Mouse (Mus musculus) stomach, embryonic 16.5 days (tissue): ENCODE results near the gene Patj. TPM values are rescaled to one million over a fixed set of nuclear protein-coding genes. Genes with fewer than 3 reads are reported as not detected.

Experiments used
- ATAC-seq: fragments of 200-750 bp; cut with Nextera tagmentation; 2 replicates; pipeline ENCODE4 v1.8.0; 2017; ENCODE audit warnings: moderate number of reproducible peaks, moderate TSS enrichment; ENCODE audit not compliant: insufficient read depth, low FRiP score
- H3K27ac ChIP-seq: fragments of 300-500 bp; sonication (generic); 2 replicates; pipeline ENCODE4 v1.5.1; 2014; ENCODE audit warnings: low read length
- H3K27me3 ChIP-seq: fragments of 300-500 bp; sonication (generic); 2 replicates; pipeline ENCODE4 v1.6.1; 2014; ENCODE audit warnings: low read length, control low read depth, mixed read lengths; ENCODE audit not compliant: control insufficient read depth, insufficient read depth
- H3K36me3 ChIP-seq: fragments of 300-500 bp; sonication (generic); 2 replicates; pipeline ENCODE4 v1.6.1; 2014; ENCODE audit warnings: low read length; ENCODE audit not compliant: control insufficient read depth, insufficient read depth
- H3K4me1 ChIP-seq: fragments of 300-500 bp; sonication (generic); 2 replicates; pipeline ENCODE4 v1.6.1; 2014; ENCODE audit warnings: low read length, control low read depth, mixed read lengths; ENCODE audit not compliant: control insufficient read depth, insufficient read depth
- H3K4me2 ChIP-seq: fragments of 300-500 bp; sonication (generic); 2 replicates; pipeline ENCODE4 v1.6.1; 2014; ENCODE audit warnings: low read depth, low read length, mixed read lengths
- H3K4me3 ChIP-seq: fragments of 300-500 bp; sonication (generic); replicated peaks from 2 replicates; pipeline ENCODE4 v1.5.1; 2014; ENCODE audit warnings: mild to moderate bottlenecking, low read length
- H3K9ac ChIP-seq: fragments of 300-500 bp; sonication (generic); 2 replicates; pipeline ENCODE4 v1.6.1; 2014; ENCODE audit warnings: low read length
- H3K9me3 ChIP-seq: fragments of 300-500 bp; sonication (generic); replicated peaks from 2 replicates; pipeline ENCODE4 v1.6.1; 2016; ENCODE audit warnings: low read length, control low read depth; ENCODE audit not compliant: control insufficient read depth
- WGBS: fragments of 180-500 bp; shearing (Covaris S2); extraction: QIAGEN DNeasy Blood & Tissue Kit; methylation state at CpG from one replicate; pipeline ENCODE4 v1.1.7; 2014; 5-methylcytosine and 5-hydroxymethylcytosine counted together
- polyA plus RNA-seq: library from polyadenylated mRNA; unstranded; fragments of >200 nt; fragmentation: Nextera tagmentation; extraction: Ambion mirVana; gene quantifications from 2 replicates; pipeline ENCODE4 v1.2.1, GENCODE M21; 2015

The Patj gene
- polyA plus RNA-seq, 1 experiment from 2014 or later: 19.0 TPM

DNA sequence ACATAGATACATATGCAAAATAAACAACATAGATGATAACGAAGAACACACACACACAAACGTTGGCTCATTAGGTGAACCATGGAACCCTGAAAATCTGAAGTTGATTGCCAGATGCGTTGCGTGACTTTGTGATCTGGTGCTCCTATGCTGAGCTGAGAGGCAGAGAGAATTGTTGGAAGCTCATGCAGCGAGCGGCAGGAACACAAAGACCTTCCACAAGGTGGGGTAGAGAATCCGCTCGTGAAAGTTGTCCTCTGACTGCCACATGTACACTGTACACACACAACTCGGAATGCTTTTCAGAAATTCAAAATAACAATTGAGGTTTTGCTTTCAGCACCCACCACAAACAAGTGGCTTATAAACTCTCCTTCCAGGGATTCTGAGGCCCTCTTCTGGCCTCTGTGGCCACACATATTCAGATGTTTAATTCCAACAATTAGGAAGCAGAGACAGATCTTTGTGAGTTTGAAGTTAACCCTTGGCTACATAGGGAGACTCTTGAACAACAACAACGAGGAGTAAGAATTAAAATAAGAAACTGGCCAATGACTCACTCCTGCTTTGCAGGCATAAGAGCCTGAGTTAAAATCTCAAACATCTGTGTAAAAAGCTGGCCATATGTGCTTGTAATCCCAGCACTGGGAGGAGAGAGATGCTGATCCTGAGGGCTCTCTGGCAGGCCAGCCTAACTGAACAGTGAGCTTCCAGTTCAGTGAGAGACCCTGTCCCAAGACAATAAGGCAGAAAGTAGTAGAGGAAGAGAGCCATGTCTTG, 116.6 kb downstream of the Patj start:
- ATAC-seq: no peak
- Histone ChIP-seq H3K27ac (no peak overlapping the region), H3K4me2 (no peak overlapping the region), H3K36me3 (no peaks in the 10 kb centered on the region), H3K27me3 (no peaks in the 10 kb centered on the region), H3K9me3 (no peaks in the 10 kb centered on the region), H3K9ac (no peak overlapping the region), H3K4me1 (peaks cover 6% of the 10 kb centered on the region), H3K4me3 (no peak overlapping the region)
- 78% methylated on average over 10 of the region's 10 CpGs for WGBS

DNA sequence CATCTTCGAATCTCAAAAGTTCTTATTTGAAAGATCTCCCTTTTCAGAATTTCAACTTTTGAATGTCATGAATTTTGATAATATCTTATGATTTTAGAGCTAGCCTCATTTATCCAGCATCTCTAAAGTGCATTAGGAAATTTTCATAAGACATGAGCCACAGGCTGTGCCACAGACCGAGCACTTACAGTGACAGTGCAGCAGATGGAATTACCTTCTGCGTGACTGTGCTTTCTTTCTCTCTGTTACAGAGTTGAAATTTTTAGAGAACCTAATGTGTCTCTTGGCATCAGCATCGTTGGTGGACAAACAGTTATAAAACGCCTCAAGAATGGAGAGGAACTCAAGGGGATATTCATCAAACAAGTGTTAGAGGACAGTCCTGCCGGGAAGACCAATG, 124.9 kb downstream of the Patj start:
- Histone ChIP-seq H3K9ac (no peak overlapping the region), H3K36me3 (no peaks in the 10 kb centered on the region), H3K4me1 (no peaks in the 10 kb centered on the region), H3K27ac (no peak overlapping the region), H3K4me2 (no peak overlapping the region), H3K9me3 (no peaks in the 10 kb centered on the region), H3K27me3 (no peaks in the 10 kb centered on the region), H3K4me3 (no peak overlapping the region)
- WGBS: 85% methylated on average over 6 of the region's 6 CpGs
- no peak for ATAC-seq

DNA sequence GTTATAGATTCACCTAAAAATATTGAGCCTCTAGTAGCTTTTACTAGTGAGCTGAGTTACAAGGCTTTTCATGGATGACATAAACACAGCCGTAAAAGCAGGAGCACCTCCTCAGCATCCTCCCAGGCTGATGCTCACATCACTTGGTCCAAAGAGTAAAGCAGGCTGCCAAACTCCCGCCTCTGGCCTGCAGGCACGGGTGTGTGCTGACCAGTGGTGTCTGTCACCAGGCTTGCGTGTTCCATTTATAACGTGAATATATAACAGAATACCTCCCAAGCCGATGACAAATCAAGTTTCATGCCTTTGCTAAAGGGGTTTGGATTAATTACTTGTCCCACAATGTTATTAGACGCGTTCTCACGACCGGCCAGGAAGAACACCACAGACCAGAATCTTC, 128.9 kb downstream of the Patj start:
- H3K4me3 ChIP-seq: no peak overlapping the region
- H3K9me3 ChIP-seq: no peaks in the 10 kb centered on the region
- no peak overlapping the region for H3K27ac ChIP-seq
- H3K4me2 ChIP-seq: no peak overlapping the region
- no peaks in the 10 kb centered on the region for H3K4me1 ChIP-seq
- H3K9ac ChIP-seq: no peak overlapping the region
- WGBS: 93% methylated on average over 10 of the region's 10 CpGs
- no peak for ATAC-seq
- no peaks in the 10 kb centered on the region for H3K36me3 ChIP-seq
- no peaks in the 10 kb centered on the region for H3K27me3 ChIP-seq

DNA sequence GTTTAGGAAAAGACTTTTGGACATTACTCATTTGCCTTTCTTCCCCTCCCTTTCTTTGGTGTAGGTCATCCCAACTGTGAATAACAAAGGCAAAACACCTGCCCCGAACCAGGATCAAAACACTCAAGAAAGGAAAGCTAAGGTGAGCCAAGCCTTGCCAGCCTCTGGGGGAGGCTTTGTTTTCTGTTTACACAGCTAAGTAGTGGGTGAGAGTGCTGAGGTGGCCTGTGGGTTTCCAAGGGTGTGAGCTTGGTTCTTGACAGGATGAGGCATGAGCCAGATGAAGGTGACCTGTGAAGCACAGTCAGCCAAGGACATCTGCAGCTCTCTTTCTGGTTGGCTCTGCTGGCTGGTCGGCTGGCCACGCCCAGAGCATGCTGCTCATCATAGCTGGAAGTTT, 139.9 kb downstream of the Patj start:
- ATAC-seq: no peak
- Histone ChIP-seq H3K9ac (no peak overlapping the region), H3K4me1 (no peaks in the 10 kb centered on the region), H3K36me3 (no peaks in the 10 kb centered on the region), H3K27ac (no peak overlapping the region), H3K9me3 (no peaks in the 10 kb centered on the region), H3K27me3 (no peaks in the 10 kb centered on the region), H3K4me3 (no peak overlapping the region), H3K4me2 (no peak overlapping the region)
- WGBS: 71% methylated on average over 3 of the region's 3 CpGs

DNA sequence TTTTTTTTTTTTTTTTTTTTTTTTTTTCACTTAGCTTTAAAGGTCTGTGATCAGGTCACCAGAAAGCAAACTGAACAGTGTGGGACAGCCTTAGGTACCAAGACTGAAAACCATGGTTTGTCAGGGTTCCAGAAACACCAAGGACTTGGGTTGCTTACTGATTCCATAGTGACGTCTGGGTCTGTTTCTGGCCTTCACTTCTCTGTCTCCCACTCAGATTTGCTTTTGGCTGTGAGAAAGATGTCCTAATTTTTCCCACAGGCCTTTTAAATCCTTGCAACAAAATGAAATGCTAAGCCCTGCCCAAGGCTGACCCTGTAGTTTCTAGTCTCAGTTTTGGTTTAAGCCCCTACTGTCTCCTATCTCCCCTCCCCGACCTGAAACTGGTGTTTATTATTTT, 146.0 kb downstream of the Patj start:
- H3K27me3 ChIP-seq: no peaks in the 10 kb centered on the region
- H3K4me1 ChIP-seq: no peaks in the 10 kb centered on the region
- H3K9me3 ChIP-seq: no peaks in the 10 kb centered on the region
- no peaks in the 10 kb centered on the region for H3K36me3 ChIP-seq
- H3K9ac ChIP-seq: no peak overlapping the region
- H3K4me3 ChIP-seq: no peak overlapping the region
- H3K4me2 ChIP-seq: no peak overlapping the region
- WGBS: 72% methylated on average over 2 of the region's 2 CpGs
- ATAC-seq: no peak
- no peak overlapping the region for H3K27ac ChIP-seq

DNA sequence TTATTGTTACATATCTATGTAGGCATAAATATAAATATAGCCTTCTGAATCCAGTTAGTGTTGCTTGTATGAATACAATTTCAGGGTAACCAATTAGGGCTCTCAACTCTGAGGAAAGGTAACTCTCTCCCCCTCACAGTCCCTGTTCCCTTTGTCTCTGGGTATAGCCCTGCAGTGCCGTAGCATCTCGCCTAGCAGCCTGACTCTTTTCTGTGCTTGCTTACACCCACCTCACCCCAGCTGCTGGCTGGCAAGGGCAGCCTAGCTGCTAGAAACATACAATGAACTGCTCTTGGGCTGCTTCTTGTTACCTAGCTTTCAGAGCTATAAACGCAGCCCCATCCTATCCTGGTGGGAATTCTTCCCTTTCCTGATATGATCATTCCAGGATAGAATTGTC, 147.4 kb downstream of the Patj start:
- Histone ChIP-seq H3K9ac (no peak overlapping the region), H3K4me1 (no peaks in the 10 kb centered on the region), H3K4me2 (no peak overlapping the region), H3K36me3 (no peaks in the 10 kb centered on the region), H3K9me3 (no peaks in the 10 kb centered on the region), H3K27me3 (no peaks in the 10 kb centered on the region), H3K4me3 (no peak overlapping the region), H3K27ac (no peak overlapping the region)
- ATAC-seq: no peak
- 80% methylated on average over 3 of the region's 3 CpGs for WGBS

DNA sequence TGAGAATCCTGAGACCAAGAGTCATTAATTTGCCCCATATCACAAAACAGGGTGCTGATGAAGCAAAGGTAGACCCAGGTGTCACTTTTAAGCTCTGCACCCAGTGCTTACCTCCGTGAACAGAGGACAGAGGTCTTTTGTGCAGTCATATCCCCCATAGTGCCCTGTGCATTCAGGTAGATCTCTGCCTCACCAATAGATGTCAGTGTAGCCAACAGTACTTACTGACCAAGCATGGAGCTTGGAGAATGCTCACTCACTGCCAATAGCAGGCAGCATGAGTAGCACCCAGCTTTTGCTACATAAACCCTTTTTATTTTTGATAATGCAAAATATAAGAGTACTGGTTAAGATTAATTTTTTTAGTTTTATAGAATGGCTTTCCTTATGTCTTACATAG, 149.8 kb downstream of the Patj start:
- 24% methylated on average over 1 of the region's 1 CpGs for WGBS
- ATAC-seq: 0 out of 2 replicates have a peak, but pooled peaks have one; percentile 53

DNA sequence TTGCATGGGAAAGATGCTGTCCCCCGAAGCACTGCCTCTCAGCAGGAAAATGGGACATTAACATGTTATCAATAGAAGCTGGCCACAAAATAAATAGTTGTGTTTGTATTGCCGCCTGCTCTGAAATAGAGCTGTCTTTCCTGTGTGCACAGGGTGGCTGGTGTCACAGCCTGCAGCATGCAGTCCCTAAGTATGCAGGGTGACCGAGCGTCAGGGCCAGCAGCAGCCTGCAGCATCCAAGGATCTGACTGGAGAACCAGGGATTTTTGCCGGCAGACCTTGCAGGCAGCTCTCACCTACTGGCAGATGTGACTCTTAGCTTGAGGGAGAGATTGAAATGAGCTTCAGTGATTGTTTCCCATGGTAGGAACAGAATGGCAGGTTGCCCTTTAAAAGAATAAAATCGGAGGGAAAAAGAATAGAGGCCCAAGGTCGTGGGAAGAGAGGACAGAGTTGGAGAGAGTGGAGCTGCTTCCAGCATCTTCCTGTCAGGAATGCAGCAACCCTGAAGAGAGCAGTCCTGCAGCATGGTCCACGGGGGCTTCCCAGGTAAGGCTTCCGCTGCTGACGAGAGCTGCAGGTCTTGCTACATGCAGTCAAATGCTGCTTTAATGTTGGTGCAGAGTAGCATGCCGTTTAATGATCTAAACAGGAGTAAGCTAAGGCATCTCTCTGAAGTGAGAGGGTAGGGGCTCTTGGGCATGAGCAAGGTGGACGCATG, 151.0 kb downstream of the Patj start:
- Histone ChIP-seq H3K36me3 (no peaks in the 10 kb centered on the region), H3K9ac (no peak overlapping the region), H3K9me3 (no peaks in the 10 kb centered on the region), H3K4me2 (no peak overlapping the region), H3K4me1 (no peaks in the 10 kb centered on the region), H3K27me3 (no peaks in the 10 kb centered on the region), H3K27ac (no peak overlapping the region), H3K4me3 (no peak overlapping the region)
- ATAC-seq: no peak
- 57% methylated on average over 12 of the region's 12 CpGs for WGBS

More for the DNA sequence above, 149.8 kb downstream of the Patj start:
- H3K27ac ChIP-seq: no peak overlapping the region
- H3K36me3 ChIP-seq: no peaks in the 10 kb centered on the region
- no peak overlapping the region for H3K4me3 ChIP-seq
- H3K9ac ChIP-seq: no peak overlapping the region
- H3K9me3 ChIP-seq: no peaks in the 10 kb centered on the region
- no peaks in the 10 kb centered on the region for H3K27me3 ChIP-seq
- no peaks in the 10 kb centered on the region for H3K4me1 ChIP-seq
- no peak overlapping the region for H3K4me2 ChIP-seq

DNA sequence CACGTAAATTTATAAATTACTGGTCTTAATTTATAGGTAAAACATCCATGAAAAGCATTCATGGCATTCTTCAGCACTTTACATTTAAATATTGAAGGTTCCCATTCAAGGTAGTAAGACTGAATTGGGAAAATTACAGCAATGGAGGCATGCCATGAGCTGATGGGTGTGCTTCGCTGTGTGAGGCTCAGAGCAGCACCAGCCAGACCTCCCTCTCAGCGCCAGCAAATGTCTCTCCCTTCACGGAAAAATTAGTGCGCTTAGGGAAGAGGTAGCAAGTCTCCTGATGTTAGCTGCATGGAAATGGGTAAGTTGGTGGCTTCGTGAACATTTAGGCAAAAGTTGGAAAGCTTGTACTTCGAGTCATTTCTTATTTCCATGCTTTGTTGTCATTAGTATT, 153.9 kb downstream of the Patj start:
- Histone ChIP-seq H3K4me2 (no peak overlapping the region), H3K4me1 (no peaks in the 10 kb centered on the region; the same call in 1 of the 2 replicates), H3K36me3 (no peaks in the 10 kb centered on the region), H3K27ac (no peak overlapping the region), H3K4me3 (no peak overlapping the region), H3K9ac (no peak overlapping the region), H3K9me3 (no peaks in the 10 kb centered on the region), H3K27me3 (no peaks in the 10 kb centered on the region)
- no peak for ATAC-seq
- 85% methylated on average over 7 of the region's 7 CpGs for WGBS
